Mouse (Mus musculus) lung, embryonic 14.5 days (tissue): ENCODE data around the gene Cdk19. TPM values are rescaled to one million over a fixed set of nuclear protein-coding genes. Genes with fewer than 3 reads are reported as not detected.

Experiments used
- ATAC-seq: fragments of 200-750 bp; cut with Nextera tagmentation; 2 replicates; pipeline ENCODE4 v1.8.0; 2017; ENCODE audit warnings: mild to moderate bottlenecking, moderate TSS enrichment, moderate library complexity; ENCODE audit not compliant: insufficient read depth
- DNase-seq: peaks from one replicate; pipeline ENCODE4 v3.0.0-alpha.2; 2015
- H3K27ac ChIP-seq: fragments of 300-500 bp; sonication (generic); 2 replicates; pipeline ENCODE4 v1.5.1; 2014; ENCODE audit warnings: low read depth, mild to moderate bottlenecking, moderate library complexity
- H3K27me3 ChIP-seq: fragments of 300-500 bp; sonication (generic); 2 replicates; pipeline ENCODE4 v1.6.1; 2014; ENCODE audit warnings: low read length, control low read depth; ENCODE audit not compliant: insufficient read depth
- H3K36me3 ChIP-seq: fragments of 300-500 bp; sonication (generic); 2 replicates; pipeline ENCODE4 v1.6.1; 2014; ENCODE audit warnings: control low read depth; ENCODE audit not compliant: insufficient read depth
- H3K4me1 ChIP-seq: fragments of 300-500 bp; sonication (generic); 2 replicates; pipeline ENCODE4 v1.6.1; 2014; ENCODE audit warnings: antibody characterized with exemption, control low read depth; ENCODE audit not compliant: insufficient read depth
- H3K4me2 ChIP-seq: fragments of 300-500 bp; sonication (generic); 2 replicates; pipeline ENCODE4 v1.6.1; 2014; ENCODE audit warnings: mild to moderate bottlenecking
- H3K4me3 ChIP-seq: fragments of 300-500 bp; sonication (generic); 2 replicates; pipeline ENCODE4 v1.5.1; 2014; ENCODE audit warnings: low read depth, low read length
- H3K9ac ChIP-seq: fragments of 300-500 bp; sonication (generic); 2 replicates; pipeline ENCODE4 v1.6.1; 2014
- H3K9me3 ChIP-seq: fragments of 300-500 bp; sonication (generic); 2 replicates; pipeline ENCODE4 v1.6.1; 2016; ENCODE audit warnings: low read depth, low read length, control low read depth
- CTCF ChIP-seq: IDR thresholded peaks from 2 replicates; pipeline ENCODE4 v1.5.1; 2016; ENCODE audit warnings: antibody characterized with exemption, low read depth
- WGBS: fragments of 180-500 bp; shearing (Covaris S2); extraction: QIAGEN DNeasy Blood & Tissue Kit; methylation state at CpG from one replicate; pipeline ENCODE4 v1.1.7; 2014; 5-methylcytosine and 5-hydroxymethylcytosine counted together
- polyA plus RNA-seq: library from polyadenylated mRNA; unstranded; fragments of >200 nt; fragmentation: Nextera tagmentation; extraction: Ambion mirVana; gene quantifications from 2 replicates; pipeline ENCODE4 v1.2.1, GENCODE M21; 2014

Gene Cdk19
- polyA plus RNA-seq, 1 experiment from 2014 or later = 10.6 TPM

GRCm38 (mm10) chr10:40440740-40441139 is 101.4 kb downstream of the Cdk19 start:
- no peaks in the 10 kb centered on the region for H3K27me3 ChIP-seq
- no peak overlapping the region for H3K27ac ChIP-seq
- H3K4me1 ChIP-seq = peaks cover 2% of the 10 kb centered on the region; the same call in 1 of the 2 replicates
- no peak overlapping the region for H3K4me2 ChIP-seq
- H3K9me3 ChIP-seq = no peaks in the 10 kb centered on the region
- no peaks in the 10 kb centered on the region for H3K36me3 ChIP-seq
- 34% methylated on average over 10 of the region's 10 CpGs for WGBS
- DNase-seq = peak; percentile 78
- no peak for TF ChIP-seq CTCF
- H3K4me3 ChIP-seq = no peak overlapping the region
- peak; percentile 89 for ATAC-seq
- H3K9ac ChIP-seq = no peak overlapping the region

- H3K27me3 ChIP-seq = no peaks in the 10 kb centered on the region
- peaks cover 2% of the 10 kb centered on the region; the same call in 1 of the 2 replicates for H3K4me1 ChIP-seq
- 77% methylated on average over 1 of the region's 1 CpGs for WGBS
- H3K27ac ChIP-seq = no peak overlapping the region
- no peaks in the 10 kb centered on the region for H3K36me3 ChIP-seq
- no peak overlapping the region for H3K4me2 ChIP-seq
- no peaks in the 10 kb centered on the region for H3K9me3 ChIP-seq
- H3K9ac ChIP-seq = no peak overlapping the region
- ATAC-seq (no peak), DNase-seq (no peak)
- no peak for TF ChIP-seq CTCF
- no peak overlapping the region for H3K4me3 ChIP-seq
Measured at GRCm38 (mm10) chr10:40442076-40442475, 102.7 kb downstream of the Cdk19 start.

- TF ChIP-seq CTCF = no peak
- no peak overlapping the region for H3K4me3 ChIP-seq
- H3K9ac ChIP-seq = no peak overlapping the region
- peak overlapping the region; percentile 1; the same call in 1 of the 2 replicates for H3K27ac ChIP-seq
- H3K4me2 ChIP-seq = no peak overlapping the region
- ATAC-seq (no peak), DNase-seq (no peak)
- WGBS = 73% methylated on average over 7 of the region's 7 CpGs
- no peaks in the 10 kb centered on the region for H3K9me3 ChIP-seq
- peaks cover 2% of the 10 kb centered on the region; the same call in 1 of the 2 replicates for H3K4me1 ChIP-seq
- no peaks in the 10 kb centered on the region for H3K27me3 ChIP-seq
- H3K36me3 ChIP-seq = no peaks in the 10 kb centered on the region
Measured at GRCm38 (mm10) chr10:40443371-40443770, 104.0 kb downstream of the Cdk19 start.

- Histone ChIP-seq H3K27me3 (no peaks in the 10 kb centered on the region), H3K4me2 (no peak overlapping the region), H3K9ac (no peak overlapping the region), H3K4me1 (peaks cover 2% of the 10 kb centered on the region; the same call in 1 of the 2 replicates), H3K4me3 (no peak overlapping the region), H3K9me3 (no peaks in the 10 kb centered on the region), H3K27ac (no peak overlapping the region), H3K36me3 (no peaks in the 10 kb centered on the region)
- ATAC-seq (no peak), DNase-seq (no peak)
- WGBS = 67% methylated on average over 6 of the region's 6 CpGs
- no peak for TF ChIP-seq CTCF
Measured at GRCm38 (mm10) chr10:40443806-40444357, 104.5 kb downstream of the Cdk19 start.

GRCm38 (mm10) chr10:40444586-40444985 is 105.2 kb downstream of the Cdk19 start:
- TF ChIP-seq CTCF = no peak
- Histone ChIP-seq H3K9ac (no peak overlapping the region), H3K27me3 (no peaks in the 10 kb centered on the region), H3K36me3 (no peaks in the 10 kb centered on the region), H3K9me3 (no peaks in the 10 kb centered on the region), H3K27ac (peak overlapping the region; percentile 8; the same call in 1 of the 2 replicates), H3K4me1 (peaks cover 2% of the 10 kb centered on the region; the same call in 1 of the 2 replicates), H3K4me2 (no peak overlapping the region), H3K4me3 (no peak overlapping the region)
- DNase-seq (no peak), ATAC-seq (no peak)
- 78% methylated on average over 4 of the region's 4 CpGs for WGBS

- Histone ChIP-seq H3K4me2 (no peak overlapping the region), H3K27ac (no peak overlapping the region), H3K9me3 (no peaks in the 10 kb centered on the region), H3K4me3 (no peak overlapping the region), H3K36me3 (no peaks in the 10 kb centered on the region), H3K9ac (no peak overlapping the region), H3K4me1 (no peaks in the 10 kb centered on the region; the same call in 1 of the 2 replicates), H3K27me3 (no peaks in the 10 kb centered on the region)
- 51% methylated on average over 3 of the region's 3 CpGs for WGBS
- TF ChIP-seq CTCF = no peak
- no peak for ATAC-seq
- DNase-seq = no peak
Measured at GRCm38 (mm10) chr10:40446088-40446604, 106.8 kb downstream of the Cdk19 start.

- Histone ChIP-seq H3K9me3 (no peaks in the 10 kb centered on the region), H3K4me3 (no peak overlapping the region), H3K4me1 (no peaks in the 10 kb centered on the region), H3K9ac (no peak overlapping the region), H3K4me2 (no peak overlapping the region), H3K36me3 (no peaks in the 10 kb centered on the region), H3K27me3 (no peaks in the 10 kb centered on the region), H3K27ac (no peak overlapping the region)
- TF ChIP-seq CTCF = no peak
- 54% methylated on average over 3 of the region's 3 CpGs for WGBS
- no peak for ATAC-seq
- DNase-seq = peak; percentile 24
Measured at GRCm38 (mm10) chr10:40446630-40447029, 107.3 kb downstream of the Cdk19 start.
